Mouse (Mus musculus) kidney, embryonic 15.5 days (tissue): ENCODE data around the gene Taf3. TPM values are rescaled to one million over a fixed set of nuclear protein-coding genes. Genes with fewer than 3 reads are reported as not detected.

Experiments
- ATAC-seq: fragments of 200-750 bp; cut with Nextera tagmentation; replicated peaks from 2 replicates; pipeline ENCODE4 v1.8.0; 2017; ENCODE audit warnings: moderate TSS enrichment; ENCODE audit not compliant: low FRiP score
- H3K27ac ChIP-seq: fragments of 300-500 bp; sonication (generic); 2 replicates; pipeline ENCODE4 v1.5.1; 2015; ENCODE audit warnings: mild to moderate bottlenecking, inconsistent platforms
- H3K27me3 ChIP-seq: fragments of 300-500 bp; sonication (generic); 2 replicates; pipeline ENCODE4 v1.6.1; 2015; ENCODE audit warnings: inconsistent platforms
- H3K36me3 ChIP-seq: fragments of 300-500 bp; sonication (generic); 2 replicates; pipeline ENCODE4 v1.6.1; 2015; ENCODE audit warnings: inconsistent platforms
- H3K4me1 ChIP-seq: fragments of 300-500 bp; sonication (generic); 2 replicates; pipeline ENCODE4 v1.6.1; 2015; ENCODE audit warnings: inconsistent platforms
- H3K4me2 ChIP-seq: fragments of 300-500 bp; sonication (generic); 2 replicates; pipeline ENCODE4 v1.6.1; 2015; ENCODE audit warnings: moderate library complexity, mild to moderate bottlenecking, inconsistent platforms
- H3K4me3 ChIP-seq: fragments of 300-500 bp; sonication (generic); replicated peaks from 2 replicates; pipeline ENCODE4 v1.5.1; 2015; ENCODE audit warnings: mild to moderate bottlenecking, inconsistent platforms
- H3K9ac ChIP-seq: fragments of 300-500 bp; sonication (generic); 2 replicates; pipeline ENCODE4 v1.6.1; 2015; ENCODE audit warnings: mild to moderate bottlenecking, inconsistent platforms
- H3K9me3 ChIP-seq: fragments of 300-500 bp; sonication (generic); replicated peaks from 2 replicates; pipeline ENCODE4 v1.6.1; 2016; ENCODE audit warnings: inconsistent platforms
- WGBS: fragments of 180-500 bp; shearing (Covaris S2); methylation state at CpG from one replicate; pipeline ENCODE4 v1.1.7; 2015; ENCODE audit warnings: mixed read lengths; 5-methylcytosine and 5-hydroxymethylcytosine counted together
- polyA plus RNA-seq: library from polyadenylated mRNA; unstranded; fragments of >200 nt; fragmentation: Nextera tagmentation; extraction: Ambion mirVana; gene quantifications from 2 replicates; pipeline ENCODE4 v1.2.1, GENCODE M21; 2015

Gene Taf3
- polyA plus RNA-seq, 1 experiment from 2014 or later, result 16.4 TPM

DNA sequence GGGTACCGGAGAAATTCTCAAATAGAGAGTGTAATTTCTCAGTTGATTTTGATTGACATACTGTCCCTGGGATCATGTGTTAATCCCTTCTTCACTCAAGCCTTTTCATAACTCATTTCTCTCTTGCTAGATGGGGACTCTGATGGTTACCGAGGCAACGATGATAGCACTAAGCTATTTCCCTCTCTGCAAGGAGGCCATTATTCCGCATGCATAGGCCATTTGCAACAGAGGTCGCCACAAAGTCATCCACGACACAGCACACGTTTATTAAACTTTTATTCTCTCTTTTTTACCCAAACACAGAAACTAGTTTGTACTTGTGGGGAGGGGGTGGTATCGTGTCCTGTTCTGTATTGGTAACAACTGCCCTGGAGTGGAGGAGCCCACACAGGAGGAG, 150.6 kb downstream of the Taf3 start:
- peaks cover 25% of the 10 kb centered on the region for H3K4me1 ChIP-seq

DNA sequence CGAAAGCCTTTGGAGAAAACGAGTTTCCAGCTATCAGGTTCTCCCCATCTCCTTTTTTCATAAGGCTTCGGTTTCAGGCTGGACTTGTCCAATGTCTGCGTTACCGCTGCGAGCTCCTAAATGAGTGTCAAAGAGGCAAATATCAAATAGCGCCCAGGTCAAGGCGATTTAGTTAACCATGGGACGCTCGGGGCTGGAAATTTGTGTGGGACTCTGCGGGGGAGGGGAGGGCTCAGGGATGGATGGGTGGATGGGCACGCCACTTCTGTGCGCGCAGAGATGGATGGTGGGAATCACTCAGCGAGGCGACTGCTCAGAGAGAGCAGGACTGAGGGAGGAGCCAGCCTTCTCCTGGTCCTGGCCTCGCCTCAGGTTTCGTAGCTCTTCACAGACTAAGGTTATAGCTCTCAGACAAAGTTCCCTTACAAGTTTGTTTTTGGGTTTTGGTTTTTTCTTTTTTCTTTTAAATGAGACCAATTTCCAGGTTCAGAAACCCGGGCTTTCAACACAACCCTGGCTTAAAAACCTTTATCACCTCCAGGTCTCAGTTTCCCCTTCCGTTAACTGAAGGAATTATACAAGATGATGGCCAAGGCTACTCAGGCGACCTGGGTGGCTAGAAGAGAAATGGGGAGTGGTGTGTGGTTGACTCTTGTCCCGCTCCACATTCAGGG, 152.2 kb downstream of the Taf3 start:
- Histone ChIP-seq H3K4me2 (peak overlapping the region; percentile 55), H3K4me3 (peak overlapping the region; percentile 28), H3K36me3 (no peaks in the 10 kb centered on the region), H3K4me1 (peaks cover 25% of the 10 kb centered on the region), H3K27ac (no peak overlapping the region), H3K9ac (no peak overlapping the region), H3K9me3 (no peaks in the 10 kb centered on the region), H3K27me3 (peaks cover 93% of the 10 kb centered on the region)
- 0 out of 2 replicates have a peak, but pooled peaks have one; percentile 50 for ATAC-seq
- WGBS, result 2% methylated on average over 22 of the region's 22 CpGs

More for the DNA sequence above, 150.6 kb downstream of the Taf3 start:
- H3K4me3 ChIP-seq, result no peak overlapping the region
- no peak overlapping the region for H3K9ac ChIP-seq
- H3K4me2 ChIP-seq, result no peak overlapping the region
- H3K36me3 ChIP-seq, result no peaks in the 10 kb centered on the region
- ATAC-seq, result no peak
- H3K9me3 ChIP-seq, result no peaks in the 10 kb centered on the region
- peaks cover 93% of the 10 kb centered on the region for H3K27me3 ChIP-seq
- no peak overlapping the region for H3K27ac ChIP-seq
- 10% methylated on average over 8 of the region's 8 CpGs for WGBS

DNA sequence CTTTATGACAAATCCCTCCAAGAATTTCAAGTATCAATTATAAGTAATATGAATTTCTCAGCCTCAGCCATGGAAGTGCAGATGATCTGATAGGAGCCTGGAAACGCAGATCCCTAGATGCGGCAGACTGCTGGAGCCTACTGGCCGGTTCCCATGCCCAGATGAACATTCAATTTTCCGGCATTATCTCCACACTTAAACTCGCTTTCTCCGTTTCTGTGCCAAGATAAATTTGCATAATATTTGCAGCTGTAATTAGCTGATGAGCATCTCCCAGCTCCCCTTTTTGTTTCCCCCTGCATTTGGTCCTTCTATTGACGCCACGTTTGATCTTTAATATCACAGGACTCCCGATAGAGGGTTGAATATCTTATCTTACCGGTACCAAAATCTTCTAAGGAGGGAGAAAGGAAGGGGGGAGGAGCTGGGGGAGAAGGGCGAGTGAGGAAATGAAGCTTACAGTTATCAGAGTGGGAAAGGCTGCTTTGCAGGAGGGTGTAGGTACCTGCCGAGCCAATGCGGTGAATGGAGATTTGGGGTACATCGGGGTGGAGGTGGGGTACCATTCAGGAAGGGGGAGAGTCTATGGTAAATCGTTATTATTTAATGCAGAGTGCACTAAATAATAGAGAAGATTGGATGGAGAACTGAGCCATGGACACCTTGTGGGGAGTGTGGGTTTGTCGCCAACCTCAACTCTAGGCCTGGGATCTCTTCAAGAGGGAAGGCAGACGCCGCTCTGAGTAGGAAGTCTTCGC, 153.4 kb downstream of the Taf3 start:
- peaks cover 26% of the 10 kb centered on the region for H3K4me1 ChIP-seq
- ATAC-seq, result no peak
- H3K4me3 ChIP-seq, result 0 out of 2 replicates have a peak overlapping the region, but pooled peaks have one; percentile 28
- H3K4me2 ChIP-seq, result peak overlapping the region; percentile 55; the same call in 1 of the 2 replicates
- H3K27ac ChIP-seq, result no peak overlapping the region
- H3K9ac ChIP-seq, result no peak overlapping the region
- H3K27me3 ChIP-seq, result peaks cover 94% of the 10 kb centered on the region
- 5% methylated on average over 19 of the region's 19 CpGs for WGBS
- no peaks in the 10 kb centered on the region for H3K9me3 ChIP-seq
- no peaks in the 10 kb centered on the region for H3K36me3 ChIP-seq

DNA sequence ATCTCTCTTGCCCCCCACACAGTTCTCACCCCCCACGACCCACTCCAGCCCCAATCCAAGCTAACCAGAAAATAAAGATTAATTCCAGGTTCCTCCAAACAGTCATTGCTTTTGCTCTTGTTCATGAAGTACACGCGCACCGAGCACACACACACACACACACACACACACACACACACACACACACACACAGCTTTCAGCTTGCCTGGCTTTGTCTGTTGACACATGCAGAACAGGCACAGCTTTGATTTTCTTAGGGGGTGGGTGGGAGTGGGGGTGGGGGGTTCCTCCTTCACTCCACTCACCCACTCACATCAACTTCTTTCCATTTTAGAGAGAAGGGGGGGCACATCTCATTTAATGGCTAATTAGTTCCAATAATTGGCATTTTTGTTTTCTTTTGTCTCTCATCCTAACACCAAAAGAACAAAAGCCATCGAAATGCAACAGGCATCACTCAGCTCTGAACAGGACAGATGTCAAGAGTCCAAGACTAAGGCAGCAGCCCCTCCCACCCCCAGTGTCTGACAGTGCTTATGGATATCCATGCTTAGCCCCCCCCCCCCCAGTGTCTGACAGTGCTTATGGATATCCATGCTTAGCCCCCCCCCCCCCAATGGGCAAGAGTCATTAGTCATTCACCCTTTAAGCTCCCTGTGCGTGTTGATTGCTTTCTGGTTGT, 155.0 kb downstream of the Taf3 start:
- Histone ChIP-seq H3K27me3 (peaks cover 94% of the 10 kb centered on the region), H3K4me3 (no peak overlapping the region), H3K36me3 (no peaks in the 10 kb centered on the region), H3K27ac (no peak overlapping the region), H3K9ac (no peak overlapping the region), H3K9me3 (no peaks in the 10 kb centered on the region), H3K4me1 (peaks cover 38% of the 10 kb centered on the region), H3K4me2 (no peak overlapping the region)
- no peak for ATAC-seq
- WGBS, result 3% methylated on average over 6 of the region's 6 CpGs

DNA sequence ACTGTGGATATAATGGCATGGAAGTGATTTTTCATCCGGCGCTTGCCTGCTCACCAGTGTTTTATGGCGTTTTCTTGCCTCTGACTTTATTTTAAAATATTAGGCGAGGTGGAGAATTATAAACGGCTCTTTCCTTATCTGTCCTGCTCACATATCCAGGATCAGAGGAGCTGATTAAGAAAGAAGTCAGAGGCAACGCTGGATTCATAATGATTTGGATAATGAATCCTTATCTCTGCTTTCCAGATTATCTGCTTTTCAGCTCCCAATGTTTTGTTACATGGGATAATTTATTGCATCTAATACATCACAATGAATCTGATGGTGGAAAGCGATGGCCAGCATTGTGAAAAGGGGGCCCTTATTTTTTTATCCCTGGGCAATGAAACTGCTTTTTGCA, 155.9 kb downstream of the Taf3 start:
- Histone ChIP-seq H3K27me3 (peaks cover 95% of the 10 kb centered on the region), H3K9ac (no peak overlapping the region), H3K4me3 (no peak overlapping the region), H3K9me3 (no peaks in the 10 kb centered on the region), H3K4me2 (no peak overlapping the region), H3K4me1 (peaks cover 38% of the 10 kb centered on the region), H3K27ac (no peak overlapping the region), H3K36me3 (no peaks in the 10 kb centered on the region)
- WGBS, result 5% methylated on average over 7 of the region's 7 CpGs
- ATAC-seq, result no peak

DNA sequence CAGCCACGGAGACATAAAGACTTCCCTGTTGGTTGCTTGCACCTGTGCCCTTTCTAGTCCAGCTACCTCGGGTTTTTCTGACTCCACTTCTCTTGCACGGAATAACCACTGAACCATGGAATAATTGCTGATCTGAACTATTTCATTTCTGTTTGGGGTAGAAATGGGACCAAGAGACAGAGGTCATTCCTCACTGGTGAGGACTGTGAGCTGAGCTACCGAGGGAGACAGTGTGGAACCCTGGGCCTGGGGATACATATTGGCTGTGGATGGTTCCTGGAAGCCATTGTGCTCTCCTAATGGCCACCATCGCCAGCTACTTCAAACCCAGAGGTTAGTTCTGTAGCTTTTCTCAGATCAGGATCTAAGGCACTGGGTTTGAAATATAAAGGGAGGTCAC, 157.5 kb downstream of the Taf3 start:
- no peaks in the 10 kb centered on the region for H3K9me3 ChIP-seq
- no peak overlapping the region for H3K27ac ChIP-seq
- 0 out of 2 replicates have a peak overlapping the region, but pooled peaks have one; percentile 9 for H3K4me2 ChIP-seq
- 8% methylated on average over 5 of the region's 5 CpGs for WGBS
- no peak overlapping the region for H3K4me3 ChIP-seq
- no peak overlapping the region for H3K9ac ChIP-seq
- peaks cover 95% of the 10 kb centered on the region for H3K27me3 ChIP-seq
- H3K36me3 ChIP-seq, result no peaks in the 10 kb centered on the region
- H3K4me1 ChIP-seq, result peaks cover 23% of the 10 kb centered on the region
- ATAC-seq, result no peak

DNA sequence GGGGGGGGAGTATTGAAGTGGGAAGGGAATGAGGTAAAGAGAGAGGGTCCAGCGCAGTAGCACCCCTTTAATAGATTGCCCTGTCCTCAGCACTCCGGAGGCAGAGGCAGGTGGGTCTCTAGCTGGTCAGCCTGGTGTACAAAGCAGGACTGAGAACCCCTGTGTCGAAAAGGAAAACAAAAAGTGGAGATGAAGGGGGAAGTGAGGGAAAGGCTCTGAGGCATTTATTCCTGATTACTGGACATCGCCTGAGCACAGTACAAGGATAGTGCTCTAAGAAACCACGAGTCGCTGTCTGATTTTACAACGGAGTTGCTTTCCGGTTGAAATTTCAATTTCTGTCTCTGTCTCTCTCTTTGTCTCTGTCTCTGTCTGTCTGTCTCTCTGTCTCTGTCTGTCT, 158.1 kb downstream of the Taf3 start:
- Histone ChIP-seq H3K4me3 (peak overlapping the region; percentile 55), H3K4me2 (peak overlapping the region; percentile 54)

DNA sequence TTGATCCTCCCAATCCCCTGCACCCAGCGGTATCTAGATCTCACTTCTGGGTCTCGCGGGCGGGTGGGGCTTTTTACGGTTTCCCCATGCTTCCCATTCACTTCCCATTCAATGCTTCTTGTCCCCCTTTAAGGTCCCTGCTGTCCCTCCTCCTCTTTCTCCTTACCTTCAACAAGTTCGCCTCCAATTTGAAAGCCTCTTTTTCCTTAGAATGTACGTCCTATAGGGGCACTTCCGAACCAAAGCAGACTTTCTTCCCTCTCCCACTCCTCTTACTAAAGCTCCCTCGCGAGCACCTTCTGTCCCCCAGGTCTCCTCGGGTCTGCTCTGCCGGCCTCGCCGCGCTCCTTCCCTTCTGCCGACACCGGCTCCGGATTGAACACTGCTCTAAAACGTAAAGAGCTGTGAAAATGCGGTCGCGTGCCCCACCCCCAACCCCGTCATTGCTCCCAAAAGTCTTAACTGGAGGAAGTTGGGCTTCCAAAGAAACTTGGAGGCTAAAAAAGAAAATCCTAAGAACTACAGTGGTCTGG, 158.7 kb downstream of the Taf3 start, which contains the start of gene Gata3:
Gene Gata3 (minus strand): TSS at position 384 of the 533 bp plus-strand sequence.
- no peak for ATAC-seq
- peak within 1 kb of the TSS; percentile 55 for H3K27ac ChIP-seq
- H3K4me3 ChIP-seq, result peak within 1 kb of the TSS; percentile 55
- H3K36me3 ChIP-seq, result no peaks in the 10 kb centered on the region
- WGBS, result 1% methylated on average over 23 of the region's 23 CpGs
- H3K9me3 ChIP-seq, result no peaks in the 10 kb centered on the region
- peaks cover 95% of the 10 kb centered on the region for H3K27me3 ChIP-seq
- H3K4me2 ChIP-seq, result peak within 1 kb of the TSS; percentile 54
- H3K9ac ChIP-seq, result peak within 1 kb of the TSS; percentile 23
- H3K4me1 ChIP-seq, result peaks cover 13% of the 10 kb centered on the region

More for the DNA sequence above, 158.1 kb downstream of the Taf3 start:
- Histone ChIP-seq H3K36me3 (no peaks in the 10 kb centered on the region), H3K4me1 (peaks cover 16% of the 10 kb centered on the region), H3K27me3 (peaks cover 95% of the 10 kb centered on the region), H3K9ac (no peak overlapping the region), H3K27ac (peak overlapping the region; percentile 55; the same call in 1 of the 2 replicates), H3K9me3 (no peaks in the 10 kb centered on the region)
- 8% methylated on average over 8 of the region's 8 CpGs for WGBS
- ATAC-seq, result no peak

DNA sequence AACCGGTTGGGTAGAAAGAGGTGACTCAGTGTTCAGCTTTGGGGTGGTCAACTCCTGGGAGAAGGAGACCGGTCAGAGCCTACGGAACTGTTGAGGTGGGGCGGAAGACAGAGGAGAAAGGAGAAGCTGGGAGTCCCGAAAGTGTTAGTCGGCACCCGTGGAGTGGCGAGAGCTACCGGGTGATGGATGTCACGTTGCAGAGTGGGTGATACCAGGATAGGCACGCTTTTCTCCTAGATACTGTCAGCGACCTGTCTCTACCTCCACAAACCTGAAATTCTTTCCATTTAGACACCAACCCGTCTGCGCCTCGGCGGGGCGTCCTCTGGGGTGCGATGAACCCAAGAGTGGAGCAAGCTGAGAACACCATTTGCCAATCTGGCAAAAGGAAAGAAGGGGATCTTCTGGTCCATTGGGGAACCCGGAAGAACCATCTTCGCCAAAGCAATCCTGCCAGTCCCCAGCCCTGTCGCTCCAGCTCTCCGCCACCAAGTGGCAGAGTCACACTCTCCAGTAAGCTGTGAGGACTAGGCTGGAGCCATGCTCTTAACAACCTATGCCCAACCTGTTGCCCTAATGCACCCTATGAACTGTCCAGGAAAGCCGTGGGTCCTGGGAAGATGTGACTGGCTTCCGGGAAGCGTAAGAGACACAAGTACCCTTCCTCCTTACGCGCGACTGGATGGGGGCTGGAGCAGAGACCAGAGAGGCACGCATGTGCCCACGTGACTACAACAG, 159.3 kb downstream of the Taf3 start, which contains the start of gene 9230102O04Rik:
Gene 9230102O04Rik (minus strand): TSS at position 628 of the 738 bp plus-strand sequence.
- Histone ChIP-seq H3K4me3 (peak within 1 kb of the TSS; percentile 55), H3K4me2 (peak within 1 kb of the TSS; percentile 54), H3K27me3 (peaks cover 95% of the 10 kb centered on the region), H3K27ac (peak within 1 kb of the TSS; percentile 55), H3K9ac (peak within 1 kb of the TSS; percentile 23), H3K4me1 (peaks cover 17% of the 10 kb centered on the region), H3K36me3 (no peaks in the 10 kb centered on the region), H3K9me3 (no peaks in the 10 kb centered on the region)
- peak; percentile 90 for ATAC-seq
- WGBS, result 1% methylated on average over 30 of the region's 30 CpGs

DNA sequence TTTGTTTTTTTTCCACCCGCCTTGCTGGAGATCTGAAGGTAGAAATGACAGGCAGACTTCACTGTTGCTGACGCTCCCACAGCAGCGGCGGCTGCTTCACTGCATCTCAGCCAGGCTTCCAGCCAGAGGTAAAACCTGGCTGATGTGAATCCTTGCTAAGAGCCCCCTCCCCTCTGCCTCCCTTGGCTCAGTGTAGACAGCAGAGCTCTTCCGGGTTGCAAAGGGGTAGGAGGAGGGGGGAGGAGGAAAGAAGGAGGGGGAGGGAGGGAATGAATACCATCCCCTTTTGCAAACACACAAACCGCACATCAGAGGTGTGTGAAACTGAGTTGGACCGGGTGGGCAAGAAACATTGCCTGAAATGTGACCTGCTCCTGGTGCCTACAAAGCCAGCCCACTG, 160.8 kb downstream of the Taf3 start:
- 0% methylated on average over 7 of the region's 7 CpGs for WGBS
- peak; percentile 52; the same call in 1 of the 2 replicates for ATAC-seq
- Histone ChIP-seq H3K9ac (peak overlapping the region; percentile 37; the same call in 1 of the 2 replicates), H3K4me2 (peak overlapping the region; percentile 38), H3K27ac (peak overlapping the region; percentile 65), H3K4me1 (peaks cover 30% of the 10 kb centered on the region), H3K9me3 (no peaks in the 10 kb centered on the region), H3K36me3 (no peaks in the 10 kb centered on the region), H3K27me3 (peaks cover 95% of the 10 kb centered on the region), H3K4me3 (peak overlapping the region; percentile 55)
